Mouse (Mus musculus): ENCODE results near the gene Pde4dip. TPM values are rescaled to one million over a fixed set of nuclear protein-coding genes. Genes with fewer than 3 reads are reported as not detected.
A peak's percentile ranks its signal among the peaks of the same experiment; 100 is the strongest.

Gene Pde4dip
- polyA plus RNA-seq, 1 experiment from 2014 or later: 62.6 TPM

- WGBS: 51% methylated on average over 6 of the region's 6 CpGs
- no peak for ATAC-seq (ENCODE audit: low FRiP score)
Observed at GRCm38 (mm10) chr3:97894695-97895094, 6.2 kb upstream of the Pde4dip start.

DNA sequence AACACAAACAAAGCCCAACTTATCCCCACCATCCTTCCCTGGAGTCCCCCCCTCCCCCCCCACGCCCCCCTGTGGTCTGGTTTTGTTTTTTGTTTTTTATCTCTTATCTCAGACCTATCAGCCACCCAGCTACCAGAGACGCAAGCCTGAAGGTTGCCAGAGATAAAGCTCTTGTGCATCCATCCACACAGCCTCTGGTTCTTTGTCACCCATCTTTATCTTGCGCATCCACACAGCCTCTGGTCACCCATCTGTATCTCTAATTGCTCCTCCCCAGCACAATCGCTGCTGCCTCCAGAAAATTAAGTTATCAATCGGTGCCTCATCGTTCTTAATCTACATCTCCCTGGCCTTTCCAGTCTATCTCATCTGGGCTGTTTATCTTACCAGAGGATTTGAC lies 1.7 kb upstream of the Pde4dip start:
- Histone ChIP-seq H3K36me3 (no peaks in the 10 kb centered on the region), H3K9ac (replicated peaks) (no peak overlapping the region), H3K4me2 (no peak overlapping the region), H3K9me3 (replicated peaks) (no peaks in the 10 kb centered on the region), H3K4me3 (replicated peaks) (no peak overlapping the region), H3K27me3 (replicated peaks) (peaks cover 10% of the 10 kb centered on the region; the same call in 1 of the 2 replicates), H3K4me1 (peaks cover 9% of the 10 kb centered on the region; the same call in 1 of the 2 replicates), H3K27ac (replicated peaks) (no peak overlapping the region)
- 79% methylated on average over 6 of the region's 6 CpGs for WGBS
- ATAC-seq (ENCODE audit: low FRiP score): no peak

More at GRCm38 (mm10) chr3:97894695-97895094, 6.2 kb upstream of the Pde4dip start:
- Histone ChIP-seq H3K9ac (replicated peaks) (no peak overlapping the region), H3K4me3 (replicated peaks) (no peak overlapping the region), H3K36me3 (no peaks in the 10 kb centered on the region), H3K27ac (replicated peaks) (no peak overlapping the region), H3K4me1 (no peaks in the 10 kb centered on the region), H3K27me3 (replicated peaks) (peaks cover 9% of the 10 kb centered on the region; the same call in 1 of the 2 replicates), H3K4me2 (no peak overlapping the region), H3K9me3 (replicated peaks) (no peaks in the 10 kb centered on the region)

DNA sequence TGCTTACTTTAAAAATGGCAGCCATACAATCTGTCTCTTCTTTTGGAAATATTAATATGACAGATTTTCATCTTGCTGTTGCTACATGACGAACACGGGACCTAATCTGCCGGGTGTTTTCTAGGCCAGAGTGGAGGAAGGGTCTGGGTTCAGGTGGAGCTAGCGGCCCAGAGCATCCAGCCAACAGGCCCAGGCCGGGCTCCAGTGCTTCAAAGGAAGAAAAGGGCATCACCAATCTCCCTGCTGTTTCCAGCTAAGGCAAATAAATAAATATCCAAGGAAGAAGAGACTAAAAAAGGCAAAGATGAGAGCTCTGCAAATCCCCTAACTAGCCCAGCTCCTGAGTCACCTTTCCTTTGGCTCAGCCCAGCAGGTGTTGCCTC lies 731 bp downstream of the Pde4dip start:
- Histone ChIP-seq H3K4me2 (peak overlapping the region; percentile 73), H3K27ac (replicated peaks) (peak overlapping the region; percentile 91), H3K4me1 (peaks cover 9% of the 10 kb centered on the region; the same call in 1 of the 2 replicates), H3K4me3 (replicated peaks) (peak overlapping the region; percentile 54), H3K27me3 (replicated peaks) (peaks cover 10% of the 10 kb centered on the region; the same call in 1 of the 2 replicates), H3K9ac (replicated peaks) (peak overlapping the region; percentile 79), H3K36me3 (no peaks in the 10 kb centered on the region), H3K9me3 (replicated peaks) (no peaks in the 10 kb centered on the region)
- peak; percentile 55 for ATAC-seq (ENCODE audit: low FRiP score)
- 56% methylated on average over 5 of the region's 5 CpGs for WGBS

DNA sequence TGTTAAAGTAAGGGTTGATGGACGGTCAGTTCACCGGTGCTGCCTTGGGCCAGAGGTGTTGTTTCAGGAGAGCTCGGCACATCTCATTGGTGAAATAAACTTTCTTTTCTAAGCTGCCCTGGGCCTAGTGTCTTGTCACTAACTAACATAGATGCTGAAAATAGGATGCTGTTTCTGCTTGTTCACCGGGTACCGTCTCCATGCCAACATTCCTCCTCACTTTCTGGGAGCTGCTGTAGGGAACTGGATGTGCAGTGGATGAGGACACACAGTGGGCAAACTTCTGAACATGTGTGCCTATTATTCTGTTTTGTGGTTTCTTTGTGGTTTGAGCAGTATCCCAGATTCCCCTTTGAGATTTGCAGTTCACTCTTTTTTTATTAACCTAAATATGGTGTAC lies 6.9 kb downstream of the Pde4dip start:
- ATAC-seq (ENCODE audit: low FRiP score): no peak
- WGBS: 96% methylated on average over 5 of the region's 5 CpGs

DNA sequence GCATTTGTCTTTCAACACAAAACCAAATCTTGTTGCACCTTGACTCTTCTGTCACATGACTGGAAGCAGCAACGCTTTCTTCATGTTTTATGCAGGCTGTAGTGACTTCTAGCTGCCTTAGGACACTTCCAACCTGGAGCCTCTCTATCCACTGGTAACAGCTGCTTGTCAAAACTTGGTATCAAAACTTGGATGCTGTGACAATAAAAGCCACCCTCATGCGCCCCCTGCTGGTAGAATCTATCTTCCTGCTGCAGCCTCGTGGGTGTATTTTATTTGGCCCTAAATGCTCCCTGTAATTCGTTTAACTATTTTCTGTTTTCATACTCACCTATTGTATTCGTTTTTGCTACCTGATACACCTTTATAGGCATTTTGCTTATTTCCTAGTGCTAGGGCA lies 9.3 kb downstream of the Pde4dip start:
- Histone ChIP-seq H3K4me2 (no peak overlapping the region), H3K27ac (replicated peaks) (no peak overlapping the region), H3K27me3 (replicated peaks) (no peaks in the 10 kb centered on the region), H3K4me3 (replicated peaks) (no peak overlapping the region), H3K9ac (replicated peaks) (no peak overlapping the region), H3K9me3 (replicated peaks) (no peaks in the 10 kb centered on the region), H3K36me3 (no peaks in the 10 kb centered on the region), H3K4me1 (peaks cover 4% of the 10 kb centered on the region)
- ATAC-seq (ENCODE audit: low FRiP score): no peak
- 18% methylated on average over 5 of the region's 5 CpGs for WGBS

More for the DNA sequence above, 6.9 kb downstream of the Pde4dip start:
- Histone ChIP-seq H3K4me2 (no peak overlapping the region), H3K27ac (replicated peaks) (no peak overlapping the region), H3K9ac (replicated peaks) (no peak overlapping the region), H3K4me1 (peaks cover under 1% of the 10 kb centered on the region), H3K9me3 (replicated peaks) (no peaks in the 10 kb centered on the region), H3K4me3 (replicated peaks) (no peak overlapping the region), H3K27me3 (replicated peaks) (no peaks in the 10 kb centered on the region), H3K36me3 (no peaks in the 10 kb centered on the region)

DNA sequence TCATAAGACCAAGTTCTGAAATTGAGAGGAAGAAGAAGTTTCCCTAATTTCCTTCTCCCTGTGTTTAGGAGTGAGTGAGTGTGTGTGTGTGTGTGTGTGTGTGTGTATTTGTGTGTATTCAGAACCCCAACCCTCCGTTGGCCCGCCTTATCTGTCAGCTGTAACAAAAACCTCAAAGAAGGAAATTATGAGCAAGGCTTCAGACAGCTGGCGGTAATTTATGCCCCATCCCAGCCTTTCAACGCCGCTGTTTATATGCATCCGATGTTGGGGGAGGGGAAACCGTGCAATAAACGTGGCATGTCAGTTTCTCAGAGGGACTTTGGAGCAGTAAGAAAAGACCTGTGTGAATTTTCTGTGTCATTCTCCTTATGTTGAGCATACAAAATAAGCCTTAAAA lies 12.2 kb downstream of the Pde4dip start:
- ATAC-seq (ENCODE audit: low FRiP score): no peak
- H3K36me3 ChIP-seq: no peaks in the 10 kb centered on the region
- H3K4me2 ChIP-seq: no peak overlapping the region
- peaks cover 4% of the 10 kb centered on the region for H3K4me1 ChIP-seq
- no peak overlapping the region for H3K9ac ChIP-seq (replicated peaks)
- H3K4me3 ChIP-seq (replicated peaks): no peak overlapping the region
- H3K27ac ChIP-seq (replicated peaks): no peak overlapping the region
- no peaks in the 10 kb centered on the region for H3K9me3 ChIP-seq (replicated peaks)
- WGBS: 7% methylated on average over 8 of the region's 8 CpGs
- no peaks in the 10 kb centered on the region for H3K27me3 ChIP-seq (replicated peaks)

DNA sequence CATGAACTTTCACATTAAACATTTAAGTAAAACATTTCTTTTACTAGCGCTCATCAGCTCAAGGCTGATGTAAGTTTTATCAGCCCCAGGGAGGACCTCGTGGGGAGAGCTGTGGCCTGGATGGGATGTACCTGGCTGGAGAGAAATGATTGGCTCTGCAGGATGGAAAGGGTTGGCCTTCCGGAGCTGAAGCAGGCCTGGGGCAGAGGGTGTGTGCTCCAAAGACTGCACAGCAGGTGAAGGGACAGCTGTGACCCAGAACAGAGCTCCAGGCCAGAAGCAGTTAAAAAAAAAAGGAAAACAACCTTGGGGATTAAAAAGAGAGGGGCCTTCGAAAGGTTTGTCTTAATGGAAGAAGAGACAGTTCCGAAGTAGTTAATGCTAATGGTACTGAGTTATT lies 13.7 kb downstream of the Pde4dip start:
- H3K27ac ChIP-seq (replicated peaks): no peak overlapping the region
- no peak for ATAC-seq (ENCODE audit: low FRiP score)
- H3K36me3 ChIP-seq: no peaks in the 10 kb centered on the region
- no peak overlapping the region for H3K9ac ChIP-seq (replicated peaks)
- H3K27me3 ChIP-seq (replicated peaks): 0 out of 2 replicates have a peak, but pooled peaks cover under 1% of the 10 kb centered on the region
- H3K4me2 ChIP-seq: no peak overlapping the region
- WGBS: 31% methylated on average over 5 of the region's 5 CpGs
- H3K9me3 ChIP-seq (replicated peaks): no peaks in the 10 kb centered on the region
- H3K4me1 ChIP-seq: peaks cover 4% of the 10 kb centered on the region
- H3K4me3 ChIP-seq (replicated peaks): no peak overlapping the region

DNA sequence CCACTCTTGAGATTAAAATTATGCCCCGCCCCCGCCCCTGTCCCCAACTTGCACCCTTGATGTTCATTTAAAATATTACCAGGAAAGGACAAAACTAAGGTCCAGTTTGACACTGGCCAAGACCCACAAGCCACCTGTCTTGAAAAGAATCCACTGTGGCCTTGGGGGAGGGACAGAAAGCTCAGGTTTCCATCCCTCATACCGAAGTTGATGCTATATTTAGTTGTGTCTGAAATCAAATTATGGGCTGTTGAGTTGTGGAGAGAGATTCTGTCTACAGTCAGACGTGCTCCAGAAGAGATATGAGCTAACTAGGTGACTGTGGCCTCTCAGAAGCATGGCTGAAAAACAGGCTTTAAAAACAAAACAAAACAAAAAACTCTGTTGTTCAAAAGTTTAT lies 18.8 kb downstream of the Pde4dip start:
- 82% methylated on average over 4 of the region's 4 CpGs for WGBS
- Histone ChIP-seq H3K27me3 (replicated peaks) (peaks cover 15% of the 10 kb centered on the region), H3K9ac (replicated peaks) (no peak overlapping the region), H3K36me3 (no peaks in the 10 kb centered on the region), H3K4me1 (peaks cover 20% of the 10 kb centered on the region), H3K4me3 (replicated peaks) (no peak overlapping the region), H3K27ac (replicated peaks) (no peak overlapping the region), H3K9me3 (replicated peaks) (no peaks in the 10 kb centered on the region), H3K4me2 (no peak overlapping the region)
- ATAC-seq (ENCODE audit: low FRiP score): no peak

DNA sequence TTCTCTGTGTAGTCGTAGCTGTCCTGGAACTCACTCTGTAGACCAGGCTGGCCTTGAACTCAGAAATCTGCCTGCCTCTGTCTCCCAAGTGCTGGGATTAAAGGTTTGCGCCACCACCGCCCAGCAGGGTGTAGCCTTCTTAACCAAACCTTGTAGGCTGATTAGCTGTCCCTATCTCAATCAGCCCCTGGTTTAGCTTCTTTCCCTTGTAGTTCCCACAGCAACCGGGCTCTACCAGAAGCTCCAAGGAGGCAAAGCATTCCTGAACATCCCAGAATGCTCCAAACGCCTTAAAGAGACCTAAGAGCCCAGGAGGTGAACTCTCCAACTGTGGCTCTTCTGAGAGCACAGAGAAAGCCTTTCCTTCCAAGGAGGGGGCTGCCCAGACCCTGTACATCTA lies 19.8 kb downstream of the Pde4dip start:
- peaks cover 15% of the 10 kb centered on the region for H3K27me3 ChIP-seq (replicated peaks)
- 0 out of 2 replicates have a peak overlapping the region, but pooled peaks have one; percentile 92 for H3K4me2 ChIP-seq
- peaks cover 20% of the 10 kb centered on the region for H3K4me1 ChIP-seq
- WGBS: 63% methylated on average over 5 of the region's 5 CpGs
- no peak overlapping the region for H3K4me3 ChIP-seq (replicated peaks)
- H3K27ac ChIP-seq (replicated peaks): no peak overlapping the region
- no peak overlapping the region for H3K9ac ChIP-seq (replicated peaks)
- no peaks in the 10 kb centered on the region for H3K9me3 ChIP-seq (replicated peaks)
- H3K36me3 ChIP-seq: no peaks in the 10 kb centered on the region
- ATAC-seq (ENCODE audit: low FRiP score): no peak

GRCm38 (mm10) chr3:97868024-97868689 lies 20.4 kb downstream of the Pde4dip start:
- H3K9ac ChIP-seq (replicated peaks): peak overlapping the region; percentile 56
- H3K4me1 ChIP-seq: peaks cover 20% of the 10 kb centered on the region
- peak overlapping the region; percentile 48 for H3K4me3 ChIP-seq (replicated peaks)
- no peaks in the 10 kb centered on the region for H3K9me3 ChIP-seq (replicated peaks)
- H3K36me3 ChIP-seq: no peaks in the 10 kb centered on the region
- ATAC-seq (ENCODE audit: low FRiP score): peak; percentile 90
- WGBS: 3% methylated on average over 42 of the region's 42 CpGs
- H3K27ac ChIP-seq (replicated peaks): peak overlapping the region; percentile 14; the same call in 1 of the 2 replicates
- peaks cover 15% of the 10 kb centered on the region for H3K27me3 ChIP-seq (replicated peaks)
- H3K4me2 ChIP-seq: peak overlapping the region; percentile 92

- peaks cover 15% of the 10 kb centered on the region for H3K27me3 ChIP-seq (replicated peaks)
- H3K4me3 ChIP-seq (replicated peaks): peak overlapping the region; percentile 48
- 3% methylated on average over 27 of the region's 28 CpGs for WGBS
- no peaks in the 10 kb centered on the region for H3K36me3 ChIP-seq
- H3K4me2 ChIP-seq: peak overlapping the region; percentile 92
- no peaks in the 10 kb centered on the region for H3K9me3 ChIP-seq (replicated peaks)
- peak; percentile 61 for ATAC-seq (ENCODE audit: low FRiP score)
- H3K27ac ChIP-seq (replicated peaks): peak overlapping the region; percentile 14; the same call in 1 of the 2 replicates
- peak overlapping the region; percentile 56 for H3K9ac ChIP-seq (replicated peaks)
- H3K4me1 ChIP-seq: peaks cover 20% of the 10 kb centered on the region
Observed at GRCm38 (mm10) chr3:97867221-97868023, 21.1 kb downstream of the Pde4dip start.

DNA sequence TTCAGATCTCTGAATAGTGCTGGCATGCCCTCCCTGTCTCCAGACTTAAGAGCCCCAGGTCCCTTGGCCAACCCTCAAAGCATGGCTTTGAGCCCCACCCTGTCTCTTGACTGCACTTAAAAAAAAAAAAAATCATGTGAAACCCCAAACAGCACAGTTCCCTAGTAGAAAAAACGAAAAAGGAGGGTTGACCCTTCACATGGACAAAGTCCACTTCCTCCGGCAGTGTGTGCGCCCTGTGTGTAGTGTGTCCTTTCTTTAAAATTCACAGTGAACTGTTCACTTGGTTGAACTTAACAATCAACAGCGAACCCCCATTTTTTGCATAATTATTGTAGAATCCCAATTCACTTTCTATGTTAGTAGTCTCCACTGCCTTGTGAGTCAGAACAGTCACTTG lies 21.8 kb downstream of the Pde4dip start:
- no peak overlapping the region for H3K9ac ChIP-seq (replicated peaks)
- H3K36me3 ChIP-seq: no peaks in the 10 kb centered on the region
- peaks cover 15% of the 10 kb centered on the region for H3K27me3 ChIP-seq (replicated peaks)
- peak overlapping the region; percentile 92 for H3K4me2 ChIP-seq
- H3K4me3 ChIP-seq (replicated peaks): peak overlapping the region; percentile 48
- peaks cover 20% of the 10 kb centered on the region for H3K4me1 ChIP-seq
- no peak overlapping the region for H3K27ac ChIP-seq (replicated peaks)
- 74% methylated on average over 4 of the region's 4 CpGs for WGBS
- no peak for ATAC-seq (ENCODE audit: low FRiP score)
- H3K9me3 ChIP-seq (replicated peaks): no peaks in the 10 kb centered on the region
